Mouse (Mus musculus) kidney, adult 2 months (tissue): ENCODE results near the gene D7Ertd443e. TPM values are rescaled to one million over a fixed set of nuclear protein-coding genes. Genes with fewer than 3 reads are reported as not detected.
A peak's percentile ranks its signal among the peaks of the same experiment; 100 is the strongest.

Experiments
- DNase-seq: peaks from one replicate; pipeline ENCODE4 v3.0.0; 2021
- H3K27ac ChIP-seq: fragments of 200-500 bp; 2 replicates; pipeline ENCODE4 v1.5.1; 2012; ENCODE audit warnings: low read depth, low read length, control low read depth, inconsistent platforms; ENCODE audit not compliant: insufficient read depth
- H3K27me3 ChIP-seq: fragments of 200-500 bp; replicated peaks from 2 replicates; pipeline ENCODE4 v1.6.1; 2012; ENCODE audit warnings: mild to moderate bottlenecking, moderate library complexity, low read length, inconsistent platforms; ENCODE audit not compliant: control insufficient read depth, insufficient read depth
- H3K36me3 ChIP-seq: fragments of 200-500 bp; 2 replicates; pipeline ENCODE4 v1.6.1; 2012; ENCODE audit warnings: mild to moderate bottlenecking, moderate library complexity, low read length, inconsistent platforms; ENCODE audit not compliant: control insufficient read depth, insufficient read depth
- H3K4me1 ChIP-seq: fragments of 200-500 bp; 2 replicates; pipeline ENCODE4 v1.6.1; 2011; ENCODE audit warnings: low read length; ENCODE audit not compliant: control insufficient read depth, insufficient read depth
- H3K4me3 ChIP-seq: fragments of 200-500 bp; 2 replicates; pipeline ENCODE4 v1.5.1; 2011; ENCODE audit warnings: mild to moderate bottlenecking, low read depth, low read length, control low read depth; ENCODE audit not compliant: insufficient read depth
- CTCF ChIP-seq: fragments of 200-500 bp; conservative IDR thresholded peaks from 2 replicates; pipeline ENCODE4 v1.5.1; 2011; ENCODE audit warnings: low read depth, mild to moderate bottlenecking, control low read depth, low read length, moderate library complexity, mixed read lengths; ENCODE audit not compliant: insufficient read depth, insufficient read length
- POLR2A ChIP-seq: fragments of 200-500 bp; IDR thresholded peaks from one replicate; pipeline ENCODE4 v1.6.1; 2011; ENCODE audit warnings: low read depth, low read length, control low read depth
- WGBS: fragments of 180-500 bp; shearing (Covaris S2); methylation state at CpG from one replicate; pipeline ENCODE4 v1.1.7; 2018; 5-methylcytosine and 5-hydroxymethylcytosine counted together
- polyA plus RNA-seq: library from polyadenylated mRNA; depleted of rRNA; stranded (reverse); fragments of >200 nt; gene quantifications from 2 replicates; pipeline ENCODE4 v1.2.3, GENCODE M21; 2012

D7Ertd443e gene
- polyA plus RNA-seq, 1 experiment, result 1.5 TPM

- TF ChIP-seq CTCF, result no peak
- no peak for TF ChIP-seq POLR2A
- Histone ChIP-seq H3K27me3 (no peaks in the 10 kb centered on the region), H3K4me1 (no peaks in the 10 kb centered on the region), H3K36me3 (no peaks in the 10 kb centered on the region), H3K4me3 (no peak overlapping the region), H3K27ac (no peak overlapping the region)
- 81% methylated on average over 7 of the region's 7 CpGs for WGBS
- DNase-seq, result no peak
These were observed 23.1 kb downstream of the D7Ertd443e start for GRCm38 (mm10) chr7:134362257-134362870.

- no peaks in the 10 kb centered on the region for H3K36me3 ChIP-seq
- WGBS, result 26% methylated on average over 6 of the region's 6 CpGs
- no peak overlapping the region for H3K4me3 ChIP-seq
- peak; percentile 79 for TF ChIP-seq CTCF
- no peak for TF ChIP-seq POLR2A
- peak; percentile 60 for DNase-seq
- H3K4me1 ChIP-seq, result no peaks in the 10 kb centered on the region
- no peak overlapping the region for H3K27ac ChIP-seq
- H3K27me3 ChIP-seq, result no peaks in the 10 kb centered on the region
These were observed 36.6 kb downstream of the D7Ertd443e start for GRCm38 (mm10) chr7:134348825-134349224.

GRCm38 (mm10) chr7:134342202-134342601 lies 43.3 kb downstream of the D7Ertd443e start:
- no peak overlapping the region for H3K4me3 ChIP-seq
- no peak for DNase-seq
- 82% methylated on average over 2 of the region's 2 CpGs for WGBS
- TF ChIP-seq POLR2A (no peak), CTCF (no peak)
- no peak overlapping the region for H3K27ac ChIP-seq
- no peaks in the 10 kb centered on the region for H3K4me1 ChIP-seq
- H3K36me3 ChIP-seq, result no peaks in the 10 kb centered on the region
- no peaks in the 10 kb centered on the region for H3K27me3 ChIP-seq

- no peaks in the 10 kb centered on the region for H3K27me3 ChIP-seq
- WGBS, result 74% methylated on average over 3 of the region's 3 CpGs
These were observed 49.5 kb downstream of the D7Ertd443e start for GRCm38 (mm10) chr7:134335951-134336350.

GRCm38 (mm10) chr7:134320979-134321378 lies 64.5 kb downstream of the D7Ertd443e start:
- DNase-seq, result no peak
- 70% methylated on average over 10 of the region's 10 CpGs for WGBS
- Histone ChIP-seq H3K4me1 (no peaks in the 10 kb centered on the region), H3K36me3 (no peaks in the 10 kb centered on the region), H3K4me3 (no peak overlapping the region), H3K27me3 (no peaks in the 10 kb centered on the region), H3K27ac (no peak overlapping the region)
- no peak for TF ChIP-seq POLR2A
- TF ChIP-seq CTCF, result no peak

More at GRCm38 (mm10) chr7:134335951-134336350, 49.5 kb downstream of the D7Ertd443e start:
- H3K4me3 ChIP-seq, result no peak overlapping the region
- H3K27ac ChIP-seq, result no peak overlapping the region
- TF ChIP-seq CTCF (no peak), POLR2A (no peak)
- no peaks in the 10 kb centered on the region for H3K36me3 ChIP-seq
- DNase-seq, result no peak
- no peaks in the 10 kb centered on the region for H3K4me1 ChIP-seq

- no peak for DNase-seq
These were observed 83.4 kb downstream of the D7Ertd443e start for GRCm38 (mm10) chr7:134302084-134302483.

GRCm38 (mm10) chr7:134301285-134301684 lies 84.2 kb downstream of the D7Ertd443e start:
- H3K36me3 ChIP-seq, result no peaks in the 10 kb centered on the region
- no peak overlapping the region for H3K4me3 ChIP-seq
- DNase-seq, result no peak
- TF ChIP-seq POLR2A (no peak), CTCF (0 out of 2 replicates have a peak, but pooled peaks have one; percentile 30)
- WGBS, result 51% methylated on average over 8 of the region's 8 CpGs
- no peaks in the 10 kb centered on the region for H3K4me1 ChIP-seq
- no peaks in the 10 kb centered on the region for H3K27me3 ChIP-seq
- no peak overlapping the region for H3K27ac ChIP-seq

More at GRCm38 (mm10) chr7:134302084-134302483, 83.4 kb downstream of the D7Ertd443e start:
- no peak overlapping the region for H3K4me3 ChIP-seq
- H3K4me1 ChIP-seq, result no peaks in the 10 kb centered on the region
- WGBS, result 95% methylated on average over 3 of the region's 3 CpGs
- TF ChIP-seq POLR2A (no peak), CTCF (no peak)
- H3K36me3 ChIP-seq, result no peaks in the 10 kb centered on the region
- H3K27me3 ChIP-seq, result no peaks in the 10 kb centered on the region; the same call in 1 of the 2 replicates
- no peak overlapping the region for H3K27ac ChIP-seq
